Mouse (Mus musculus): ENCODE measurements at regions not wholly inside any gene's neighbourhood (a gene's known extent, or its start where the extent isn't known, plus 50 kb on each side); places are given as distances from the start of the nearest gene placed in this dataset.
A peak's percentile ranks its signal among the peaks of the same experiment; 100 is the strongest.

DNA sequence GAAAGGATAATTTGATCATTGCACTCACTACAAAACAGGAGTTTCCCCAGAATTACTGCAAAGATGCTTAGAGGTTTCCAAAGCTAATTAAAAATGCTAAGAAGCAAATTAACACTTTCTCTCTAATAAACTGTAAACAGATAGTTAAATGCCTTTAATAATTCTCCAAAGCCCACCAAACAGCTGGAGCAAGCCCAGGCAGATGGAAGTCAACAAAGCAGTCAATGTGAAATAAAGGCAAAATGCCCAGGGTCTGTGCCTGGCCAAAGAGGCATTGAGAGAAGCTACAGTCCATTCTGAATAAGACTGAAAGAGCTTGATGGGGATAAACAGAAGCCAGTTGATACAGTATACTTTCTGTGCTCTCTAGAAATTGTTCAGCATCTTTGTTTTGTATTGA is 215.6 kb upstream of the Lrfn5 start:
- DNase-seq (ENCODE audit: low spot score) = no peak

- DNase-seq (ENCODE audit: low spot score) = no peak
These were observed 200.8 kb upstream of the Lrfn5 start for GRCm38 (mm10) chr12:61322114-61322513.

DNA sequence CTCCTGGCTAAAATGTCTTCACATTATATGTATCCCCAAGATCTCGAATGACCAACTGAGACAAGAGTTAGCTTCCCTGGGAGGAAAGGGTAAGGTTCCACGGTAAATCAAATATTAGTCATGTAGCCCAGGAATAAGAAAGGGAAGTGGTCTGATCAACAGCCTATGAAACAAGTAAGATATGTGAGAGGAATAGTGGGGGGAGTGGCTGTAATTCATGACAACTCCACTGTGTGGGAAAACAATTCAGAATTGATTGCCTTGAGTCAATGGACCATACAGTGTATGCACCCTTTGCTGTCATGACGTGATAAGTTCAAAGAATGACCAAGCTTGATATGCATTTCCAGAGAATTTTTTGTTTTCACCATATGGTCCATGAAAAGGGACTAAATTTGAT is 190.8 kb upstream of the Lrfn5 start:
- peak; percentile 2 for DNase-seq (ENCODE audit: low spot score)

Data from embryo, embryonic 10.5 days (tissue).